In the genomic region with DNA sequence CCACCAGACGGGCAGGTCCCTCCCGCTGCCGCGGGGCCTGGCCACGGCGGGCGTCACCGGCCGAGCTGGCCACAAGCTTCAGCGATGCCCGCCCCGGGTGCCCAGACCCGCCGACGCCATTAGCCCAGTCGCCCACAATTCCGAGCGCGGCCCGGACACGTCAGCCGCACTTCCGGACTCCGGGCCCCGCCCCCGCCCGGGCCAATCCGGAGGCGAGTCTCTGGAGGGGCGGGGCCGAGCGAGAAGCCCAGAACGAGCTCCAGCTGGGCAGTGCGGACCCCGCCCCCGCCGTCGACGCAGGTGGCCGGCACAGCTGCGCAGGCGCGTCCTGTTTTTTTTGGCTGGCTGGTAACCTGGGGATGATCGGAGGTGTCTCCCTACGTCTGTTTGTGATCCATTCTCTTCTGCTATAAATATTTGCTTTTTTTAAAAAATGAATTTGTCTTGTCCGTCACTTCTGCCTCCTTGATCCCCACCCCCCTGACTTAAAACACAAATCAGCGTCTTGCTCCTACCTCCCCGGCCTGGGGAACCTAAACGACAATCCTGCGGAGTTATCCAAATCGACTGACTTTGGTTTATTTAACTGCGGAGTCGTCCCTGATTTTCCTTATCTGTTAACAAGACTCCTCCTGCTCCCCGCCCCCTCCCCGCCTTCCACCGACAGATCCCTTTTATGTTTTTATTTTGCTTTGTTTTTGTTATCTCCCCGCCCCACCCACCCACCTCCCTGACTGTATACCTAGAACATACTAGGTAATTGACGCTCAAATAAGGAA, we compare ENCODE assay signal across 8 mouse cellular contexts. TPM values are rescaled to one million over a fixed set of nuclear protein-coding genes. Genes with fewer than 3 reads are reported as not detected.
A peak's percentile ranks its signal among the peaks of the same experiment; 100 is the strongest.
DNase-seq lines count a peak whose midpoint lies in the region; ATAC-seq and TF ChIP-seq lines count a peak whose summit lies in the region.

Gene Mon2 (minus strand): TSS at position 261 of the 779 bp plus-strand sequence.

- peak; percentile 98 for ATAC-seq in CD4-positive, CD25-positive, alpha-beta regulatory T cell, adult 4 months
- peak; percentile 99 for ATAC-seq in heart, embryonic 15.5 days (replicated peaks; ENCODE audit: insufficient number of reproducible peaks, insufficient read depth, low FRiP score, low read depth)
- ATAC-seq in liver, embryonic 14.5 days (ENCODE audit: insufficient read depth), result peak; percentile 100
- peak; percentile 99 for ATAC-seq in neural tube, embryonic 11.5 days (ENCODE audit: insufficient read depth, low FRiP score, low TSS enrichment)
- ATAC-seq in stomach, postnatal 0 days (ENCODE audit: low FRiP score, low TSS enrichment), result peak; percentile 99

- peak within 1 kb of the TSS; percentile 94 for H3K9ac ChIP-seq in heart, embryonic 15.5 days
- H3K9ac ChIP-seq in liver, embryonic 14.5 days (replicated peaks), result peak within 1 kb of the TSS; percentile 87
- H3K9ac ChIP-seq in neural tube, embryonic 11.5 days (ENCODE audit: low read length), result peak within 1 kb of the TSS; percentile 86
- H3K9ac ChIP-seq in stomach, postnatal 0 days (ENCODE audit: low read length), result peak within 1 kb of the TSS; percentile 95

- peak within 1 kb of the TSS; percentile 74 for H3K4me2 ChIP-seq in heart, embryonic 15.5 days
- peak within 1 kb of the TSS; percentile 91 for H3K4me2 ChIP-seq in liver, embryonic 14.5 days (ENCODE audit: low read depth)
- H3K4me2 ChIP-seq in neural tube, embryonic 11.5 days (ENCODE audit: low read depth), result peak within 1 kb of the TSS; percentile 79
- peak within 1 kb of the TSS; percentile 77 for H3K4me2 ChIP-seq in stomach, postnatal 0 days (replicated peaks; ENCODE audit: low read depth)

- peak within 1 kb of the TSS; percentile 91 for H3K27ac ChIP-seq in forebrain, embryonic 10.5 days
- peak within 1 kb of the TSS; percentile 89 for H3K27ac ChIP-seq in heart, embryonic 15.5 days
- peak within 1 kb of the TSS; percentile 50 for H3K27ac ChIP-seq in liver, embryonic 14.5 days
- peak within 1 kb of the TSS; percentile 36 for H3K27ac ChIP-seq in neural tube, embryonic 11.5 days (ENCODE audit: low read depth, low read length)
- H3K27ac ChIP-seq in stomach, postnatal 0 days (replicated peaks), result peak within 1 kb of the TSS; percentile 93

- TF ChIP-seq CTCF in liver, embryonic 14.5 days (IDR thresholded peaks at IDR 0.05; ENCODE audit: low read depth), result no peak
- TF ChIP-seq CTCF in stomach, postnatal 0 days (IDR thresholded peaks at IDR 0.05; ENCODE audit: low read depth), result no peak

- under 1% methylated on average over 58 of the region's 58 CpGs for WGBS in forebrain, embryonic 10.5 days
- under 1% methylated on average over 58 of the region's 58 CpGs for WGBS in heart, embryonic 15.5 days
- WGBS in liver, embryonic 14.5 days (ENCODE audit: insufficient replicate concordance), result under 1% methylated on average over 58 of the region's 58 CpGs
- WGBS in neural tube, embryonic 11.5 days, result under 1% methylated on average over 47 of the region's 58 CpGs
- under 1% methylated on average over 47 of the region's 58 CpGs for WGBS in stomach, postnatal 0 days

- H3K27me3 ChIP-seq in forebrain, embryonic 10.5 days (ENCODE audit: poor library complexity, severe bottlenecking), result no peaks in the 10 kb centered on the region
- no peaks in the 10 kb centered on the region for H3K27me3 ChIP-seq in heart, embryonic 15.5 days
- H3K27me3 ChIP-seq in liver, embryonic 14.5 days (ENCODE audit: control insufficient read depth, insufficient read depth, low read length), result no peaks in the 10 kb centered on the region
- no peaks in the 10 kb centered on the region for H3K27me3 ChIP-seq in neural tube, embryonic 11.5 days (ENCODE audit: control insufficient read depth, insufficient read depth, low read length)
- no peaks in the 10 kb centered on the region for H3K27me3 ChIP-seq in stomach, postnatal 0 days (ENCODE audit: control insufficient read depth, insufficient read depth, low read length)

- no peaks in the 10 kb centered on the region for H3K9me3 ChIP-seq in forebrain, embryonic 10.5 days
- no peaks in the 10 kb centered on the region for H3K9me3 ChIP-seq in heart, embryonic 15.5 days (replicated peaks)
- no peaks in the 10 kb centered on the region for H3K9me3 ChIP-seq in liver, embryonic 14.5 days (ENCODE audit: control insufficient read depth, low read length)
- no peaks in the 10 kb centered on the region for H3K9me3 ChIP-seq in neural tube, embryonic 11.5 days (ENCODE audit: control insufficient read depth, low read length)
- H3K9me3 ChIP-seq in stomach, postnatal 0 days (ENCODE audit: control insufficient read depth, low read length), result no peaks in the 10 kb centered on the region

- DNase-seq in c-Kit-negative CD71-positive TER-119-positive erythroid progenitor cells, embryonic 14.5 days (ENCODE audit: low read depth, low spot score), result peak; percentile 92
- DNase-seq in forebrain, embryonic 10.5 days (ENCODE audit: extremely low spot score, low spot score), result peak; percentile 89
- peak; percentile 99 for DNase-seq in kidney, postnatal 25 days
- DNase-seq in liver, embryonic 14.5 days (ENCODE audit: low read depth in 3 of 3, low spot score in 3 of 3), result peak; percentile 92 to 93 (median 93)
- DNase-seq in neural tube, embryonic 11.5 days (ENCODE audit: low spot score), result peak; percentile 99
- peak; percentile 97 for DNase-seq in stomach, postnatal 0 days (ENCODE audit: low spot score)

- peak within 1 kb of the TSS; percentile 98 for H3K4me3 ChIP-seq in forebrain, embryonic 10.5 days
- H3K4me3 ChIP-seq in heart, embryonic 15.5 days, result peak within 1 kb of the TSS; percentile 98
- H3K4me3 ChIP-seq in liver, embryonic 14.5 days (ENCODE audit: insufficient read depth in 1 of 2, low read depth in 2 of 2, low read length in 2 of 2), result peak within 1 kb of the TSS; percentile 83 to 92
- H3K4me3 ChIP-seq in neural tube, embryonic 11.5 days (ENCODE audit: low read depth, low read length), result peak within 1 kb of the TSS; percentile 99
- H3K4me3 ChIP-seq in stomach, postnatal 0 days (ENCODE audit: low read depth, low read length), result peak within 1 kb of the TSS; percentile 94

- peaks cover 20% of the 10 kb centered on the region for H3K4me1 ChIP-seq in forebrain, embryonic 10.5 days
- H3K4me1 ChIP-seq in heart, embryonic 15.5 days (replicated peaks), result peaks cover 29% of the 10 kb centered on the region
- peaks cover 11 to 21% of the 10 kb centered on the region in 2 experiments; a peak in 3 of 4 replicates for H3K4me1 ChIP-seq in liver, embryonic 14.5 days (replicated peaks; ENCODE audit: control insufficient read depth in 2 of 2, insufficient read depth in 2 of 2, low read length in 1 of 2)
- H3K4me1 ChIP-seq in neural tube, embryonic 11.5 days (ENCODE audit: control insufficient read depth, insufficient read depth, low read length), result peaks cover 5% of the 10 kb centered on the region
- no peaks in the 10 kb centered on the region for H3K4me1 ChIP-seq in stomach, postnatal 0 days (replicated peaks; ENCODE audit: control insufficient read depth, insufficient read depth)

- TF ChIP-seq EP300 in liver, embryonic 14.5 days (IDR thresholded peaks at IDR 0.05; ENCODE audit: low read depth), result no peak
- TF ChIP-seq EP300 in stomach, postnatal 0 days (optimal IDR thresholded peaks at IDR 0.05), result peak; percentile 63

- H3K36me3 ChIP-seq in forebrain, embryonic 10.5 days (replicated peaks), result peaks cover 19% of the 10 kb centered on the region
- 0 out of 2 replicates have a peak, but pooled peaks cover 4% of the 10 kb centered on the region for H3K36me3 ChIP-seq in heart, embryonic 15.5 days
- H3K36me3 ChIP-seq in liver, embryonic 14.5 days (replicated peaks; ENCODE audit: control insufficient read depth, insufficient read depth, low read depth), result no peaks in the 10 kb centered on the region; the same call in 1 of the 2 replicates
- H3K36me3 ChIP-seq in neural tube, embryonic 11.5 days (ENCODE audit: control insufficient read depth, insufficient read depth, low read length), result no peaks in the 10 kb centered on the region
- H3K36me3 ChIP-seq in stomach, postnatal 0 days (ENCODE audit: control insufficient read depth, insufficient read depth, low read length), result no peaks in the 10 kb centered on the region

RNA-seq across cellular contexts. Expression of gene Mon2, which starts in this region (rescaled TPM):
- polyA plus RNA-seq in CD4-positive, CD25-positive, alpha-beta regulatory T cell, adult 4 months (2017; shearing (Covaris generic)), result 10 to 100 TPM; 27.0 to 27.2 TPM
- polyA plus RNA-seq in forebrain, embryonic 10.5 days (2016; fragmentation: Nextera tagmentation; extraction: Ambion mirVana), result 20.0 and 21.1 TPM in 2 replicates
- polyA plus RNA-seq in heart, embryonic 15.5 days (2015; fragmentation: Nextera tagmentation; extraction: Ambion mirVana), result 16.5 and 22.6 TPM in 2 replicates
- polyA plus RNA-seq in liver, embryonic 14.5 days (2012; rRNA removed), result 9.1 and 12.6 TPM in 2 replicates
- polyA plus RNA-seq in liver, embryonic 14.5 days (2014; fragmentation: Nextera tagmentation; extraction: Ambion mirVana), result 9.8 and 12.0 TPM in 2 replicates
- 31.6 and 31.7 TPM in 2 replicates for polyA plus RNA-seq in neural tube, embryonic 11.5 days (2014; fragmentation: Nextera tagmentation; extraction: Ambion mirVana)
- polyA plus RNA-seq in stomach, postnatal 0 days (2015; fragmentation: Nextera tagmentation; extraction: Ambion mirVana), result 14.7 and 15.9 TPM in 2 replicates

Comparison
In these comparisons a context has a peak if more than half of its experiments do, and no peak if none do; other contexts are left out.
1. Peak in every context shown above with its lines: DNase-seq, ATAC-seq, H3K4me3 ChIP-seq and H3K27ac ChIP-seq.
2. H3K27ac ChIP-seq: peak in every context shown above with its lines; median percentile 93 in stomach, postnatal 0 days; 91 in forebrain, embryonic 10.5 days; 89 in heart, embryonic 15.5 days; 50 in liver, embryonic 14.5 days; 36 in neural tube, embryonic 11.5 days.